In genomic region chr19:5348526-5349501, GRCm38 (mm10) we compare ENCODE assay signal across 9 mouse cellular contexts. TPM values are rescaled to one million over a fixed set of nuclear protein-coding genes. Genes with fewer than 3 reads are reported as not detected.
A peak's percentile ranks its signal among the peaks of the same experiment; 100 is the strongest.
DNase-seq lines count a peak whose midpoint lies in the region; ATAC-seq and TF ChIP-seq lines count a peak whose summit lies in the region.
"Had no signal": no experiment of that assay in that cellular context is flagged by ENCODE, and none has a peak within 500 bp of the region (broad histone marks: within the 10 kb centered on the region; RNA-seq: fewer than 3 reads in every experiment).

No protein-coding gene starts in this region.

- no peak overlapping the region for H3K27ac ChIP-seq in ES-Bruce4 (ENCODE audit: insufficient read depth, low read length)
- no peak overlapping the region for H3K27ac ChIP-seq in intestine, embryonic 15.5 days
- H3K27ac ChIP-seq in liver, embryonic 13.5 days, result no peak overlapping the region
- no peak overlapping the region for H3K27ac ChIP-seq in neural tube, embryonic 15.5 days (replicated peaks)

- no peaks in the 10 kb centered on the region for H3K4me1 ChIP-seq in ES-Bruce4 (ENCODE audit: control insufficient read depth, insufficient read depth, low read length)
- peaks cover 4% of the 10 kb centered on the region; the same call in 1 of the 2 replicates for H3K4me1 ChIP-seq in intestine, embryonic 15.5 days (replicated peaks)
- H3K4me1 ChIP-seq in liver, embryonic 13.5 days (replicated peaks), result peaks cover 10% of the 10 kb centered on the region
- H3K4me1 ChIP-seq in neural tube, embryonic 15.5 days, result peaks cover 6% of the 10 kb centered on the region

- TF ChIP-seq POLR2A in ES-Bruce4 (IDR thresholded peaks at IDR 0.05; ENCODE audit: insufficient read depth, low read length), result no peak

- H3K36me3 ChIP-seq in ES-Bruce4 (ENCODE audit: control insufficient read depth, insufficient read depth, low read length, poor library complexity, severe bottlenecking), result no peaks in the 10 kb centered on the region
- no peaks in the 10 kb centered on the region for H3K36me3 ChIP-seq in intestine, embryonic 15.5 days
- H3K36me3 ChIP-seq in liver, embryonic 13.5 days, result no peaks in the 10 kb centered on the region
- H3K36me3 ChIP-seq in neural tube, embryonic 15.5 days, result no peaks in the 10 kb centered on the region

- H3K4me3 ChIP-seq in ES-Bruce4 (ENCODE audit: low read depth, low read length), result peak overlapping the region; percentile 64
- H3K4me3 ChIP-seq in intestine, embryonic 15.5 days (replicated peaks), result peak overlapping the region; percentile 40
- H3K4me3 ChIP-seq in liver, embryonic 13.5 days (replicated peaks), result peak overlapping the region; percentile 51
- H3K4me3 ChIP-seq in neural tube, embryonic 15.5 days (replicated peaks), result peak overlapping the region; percentile 39

- H3K27me3 ChIP-seq in ES-Bruce4 (ENCODE audit: control insufficient read depth, insufficient read depth, low read length, poor library complexity, severe bottlenecking), result no peaks in the 10 kb centered on the region
- H3K27me3 ChIP-seq in intestine, embryonic 15.5 days (replicated peaks), result no peaks in the 10 kb centered on the region
- no peaks in the 10 kb centered on the region for H3K27me3 ChIP-seq in liver, embryonic 13.5 days
- H3K27me3 ChIP-seq in neural tube, embryonic 15.5 days (replicated peaks), result no peaks in the 10 kb centered on the region; the same call in 1 of the 2 replicates

- no peaks in the 10 kb centered on the region for H3K9me3 ChIP-seq in ES-Bruce4 (replicated peaks; ENCODE audit: control insufficient read depth, insufficient read depth, low read length, poor library complexity, severe bottlenecking)
- no peaks in the 10 kb centered on the region for H3K9me3 ChIP-seq in intestine, embryonic 15.5 days
- no peaks in the 10 kb centered on the region for H3K9me3 ChIP-seq in liver, embryonic 13.5 days (replicated peaks)
- no peaks in the 10 kb centered on the region for H3K9me3 ChIP-seq in neural tube, embryonic 15.5 days (replicated peaks)

- peak; percentile 33 to 42 for DNase-seq in B cell, adult 2 months
- peak; percentile 59 to 61 for DNase-seq in cerebellum, postnatal 14 days
- peak; percentile 24 for DNase-seq in gastrocnemius, postnatal 10 days
- no peak for DNase-seq in liver, embryonic 13.5 days
- DNase-seq in adrenal gland, postnatal 10 days, result no peak

- peak; percentile 20 for TF ChIP-seq CTCF in ES-Bruce4 (IDR thresholded peaks at IDR 0.05; ENCODE audit: low read depth, low read length)

- WGBS in intestine, embryonic 15.5 days, result 5% methylated on average over 34 of the region's 34 CpGs
- 5% methylated on average over 34 of the region's 34 CpGs for WGBS in liver, embryonic 13.5 days (ENCODE audit: insufficient replicate concordance)
- WGBS in neural tube, embryonic 15.5 days, result 4% methylated on average over 34 of the region's 34 CpGs

- peak overlapping the region; percentile 74 for H3K4me2 ChIP-seq in intestine, embryonic 15.5 days (replicated peaks)
- peak overlapping the region; percentile 81 for H3K4me2 ChIP-seq in liver, embryonic 13.5 days
- peak overlapping the region; percentile 79 for H3K4me2 ChIP-seq in neural tube, embryonic 15.5 days

- ATAC-seq in intestine, embryonic 15.5 days, result peak; percentile 86
- ATAC-seq in liver, embryonic 13.5 days (ENCODE audit: low read depth), result peak; percentile 47; the same call in 1 of the 2 replicates
- ATAC-seq in neural tube, embryonic 15.5 days (ENCODE audit: low FRiP score), result no peak; the same call in 1 of the 2 replicates

- 0 out of 2 replicates have a peak overlapping the region, but pooled peaks have one; percentile 12 for H3K9ac ChIP-seq in ES-Bruce4 (ENCODE audit: low read depth, poor library complexity, severe bottlenecking)
- peak overlapping the region; percentile 49 for H3K9ac ChIP-seq in intestine, embryonic 15.5 days
- H3K9ac ChIP-seq in liver, embryonic 13.5 days, result peak overlapping the region; percentile 61
- H3K9ac ChIP-seq in neural tube, embryonic 15.5 days (replicated peaks), result peak overlapping the region; percentile 57

- no peak for TF ChIP-seq EP300 in ES-Bruce4 (IDR thresholded peaks at IDR 0.05; ENCODE audit: insufficient read depth, low read depth, low read length)

RNA-seq across cellular contexts. Expression of gene Cst6, which starts 0.6 kb away (rescaled TPM):
- 0.62 and 1.6 TPM in 2 replicates for polyA plus RNA-seq in ES-Bruce4 (2011; ENCODE audit: insufficient read depth, insufficient read length, low read depth, missing spikeins)
- 1 to 10 TPM; 1.8 to 1.9 TPM for total RNA-seq in gastrocnemius, postnatal 10 days (2021)
- polyA plus RNA-seq in intestine, embryonic 15.5 days (2015; fragmentation: Nextera tagmentation; extraction: Ambion mirVana), result 15.9 and 19.8 TPM in 2 replicates
- polyA plus RNA-seq in liver, embryonic 13.5 days (2015; fragmentation: Nextera tagmentation; extraction: Ambion mirVana), result 0.34 and 0.39 TPM in 2 replicates
- 8.0 and 10.0 TPM in 2 replicates for polyA plus RNA-seq in neural tube, embryonic 15.5 days (2015; fragmentation: Nextera tagmentation; extraction: Ambion mirVana)
- total RNA-seq in adrenal gland, postnatal 10 days (2021), result 1 to 10 TPM; 1.4 to 2.4 TPM

RNA-seq across cellular contexts. Expression of gene Catsper1, which starts 13.3 kb away (rescaled TPM):
- not detected in 2 replicates for polyA plus RNA-seq in ES-Bruce4 (2011; ENCODE audit: insufficient read depth, insufficient read length, low read depth, missing spikeins)
- not detected for total RNA-seq in gastrocnemius, postnatal 10 days (2021)
- polyA plus RNA-seq in intestine, embryonic 15.5 days (2015; fragmentation: Nextera tagmentation; extraction: Ambion mirVana), result not detected in 2 replicates
- polyA plus RNA-seq in liver, embryonic 13.5 days (2015; fragmentation: Nextera tagmentation; extraction: Ambion mirVana), result not detected in 2 replicates
- not detected in 2 replicates for polyA plus RNA-seq in neural tube, embryonic 15.5 days (2015; fragmentation: Nextera tagmentation; extraction: Ambion mirVana)
- total RNA-seq in adrenal gland, postnatal 10 days (2021), result not detected
- total RNA-seq: layer of hippocampus, adult 18-20 months had no signal

RNA-seq across cellular contexts. Expression of gene Eif1ad, which starts 17.7 kb away (rescaled TPM):
- 33.1 and 36.6 TPM in 2 replicates for polyA plus RNA-seq in ES-Bruce4 (2011; ENCODE audit: insufficient read depth, insufficient read length, low read depth, missing spikeins)
- 10 to 100 TPM; 14.0 to 15.6 TPM for total RNA-seq in gastrocnemius, postnatal 10 days (2021)
- polyA plus RNA-seq in intestine, embryonic 15.5 days (2015; fragmentation: Nextera tagmentation; extraction: Ambion mirVana), result 53.9 and 58.2 TPM in 2 replicates
- polyA plus RNA-seq in liver, embryonic 13.5 days (2015; fragmentation: Nextera tagmentation; extraction: Ambion mirVana), result 39.6 and 42.6 TPM in 2 replicates
- polyA plus RNA-seq in neural tube, embryonic 15.5 days (2015; fragmentation: Nextera tagmentation; extraction: Ambion mirVana), result 42.6 and 42.8 TPM in 2 replicates
- total RNA-seq in adrenal gland, postnatal 10 days (2021), result 10 to 100 TPM; 33.6 to 37.8 TPM

RNA-seq across cellular contexts. Expression of gene Banf1, which starts 18.2 kb away (rescaled TPM):
- 370 and 395 TPM in 2 replicates for polyA plus RNA-seq in ES-Bruce4 (2011; ENCODE audit: insufficient read depth, insufficient read length, low read depth, missing spikeins)
- 100 to 1,000 TPM; 128 to 150 TPM for total RNA-seq in gastrocnemius, postnatal 10 days (2021)
- polyA plus RNA-seq in intestine, embryonic 15.5 days (2015; fragmentation: Nextera tagmentation; extraction: Ambion mirVana), result 474 and 479 TPM in 2 replicates
- 337 and 338 TPM in 2 replicates for polyA plus RNA-seq in liver, embryonic 13.5 days (2015; fragmentation: Nextera tagmentation; extraction: Ambion mirVana)
- 312 and 353 TPM in 2 replicates for polyA plus RNA-seq in neural tube, embryonic 15.5 days (2015; fragmentation: Nextera tagmentation; extraction: Ambion mirVana)
- 100 to 1,000 TPM; 165 to 169 TPM for total RNA-seq in adrenal gland, postnatal 10 days (2021)

RNA-seq across cellular contexts. Expression of gene Sart1, which starts 39.7 kb away (rescaled TPM):
- 49.1 and 67.8 TPM in 2 replicates for polyA plus RNA-seq in ES-Bruce4 (2011; ENCODE audit: insufficient read depth, insufficient read length, low read depth, missing spikeins)
- total RNA-seq in gastrocnemius, postnatal 10 days (2021), result 10 to 100 TPM; 39.8 to 45.4 TPM
- polyA plus RNA-seq in intestine, embryonic 15.5 days (2015; fragmentation: Nextera tagmentation; extraction: Ambion mirVana), result 61.2 and 66.4 TPM in 2 replicates
- polyA plus RNA-seq in liver, embryonic 13.5 days (2015; fragmentation: Nextera tagmentation; extraction: Ambion mirVana), result 35.1 and 41.0 TPM in 2 replicates
- polyA plus RNA-seq in neural tube, embryonic 15.5 days (2015; fragmentation: Nextera tagmentation; extraction: Ambion mirVana), result 66.5 and 72.8 TPM in 2 replicates
- 10 to 100 TPM; 63.6 to 65.1 TPM for total RNA-seq in adrenal gland, postnatal 10 days (2021)

Comparison
In these comparisons a context has a peak if more than half of its experiments do, and no peak if none do; other contexts are left out.
1. DNase-seq: peak in B cell, adult 2 months (2 of 2), cerebellum, postnatal 14 days (2 of 2) and gastrocnemius, postnatal 10 days (single experiment); none in liver, embryonic 13.5 days (single experiment) and adrenal gland, postnatal 10 days (single experiment).
2. Peak in every context shown above with its lines, with median percentiles within 50 percentile points of each other: H3K4me3 ChIP-seq, H3K9ac ChIP-seq and H3K4me2 ChIP-seq.